Mouse (Mus musculus) limb, embryonic 14.5 days (tissue): ENCODE data around the gene A930018P22Rik. TPM values are rescaled to one million over a fixed set of nuclear protein-coding genes. Genes with fewer than 3 reads are reported as not detected.

ENCODE experiments used
- ATAC-seq: fragments of 200-750 bp; cut with Nextera tagmentation; 2 replicates; pipeline ENCODE4 v1.8.0; 2017; ENCODE audit warnings: low read depth, moderate number of reproducible peaks, moderate TSS enrichment; ENCODE audit not compliant: low FRiP score
- DNase-seq: peaks from one replicate; pipeline ENCODE4 v3.0.0-alpha.2; 2015; ENCODE audit warnings: low spot score
- H3K27ac ChIP-seq: fragments of 300-500 bp; sonication (generic); replicated peaks from 2 replicates; pipeline ENCODE4 v1.5.1; 2014; ENCODE audit warnings: low read depth, mild to moderate bottlenecking, low read length, moderate library complexity, mixed read lengths
- H3K27me3 ChIP-seq: fragments of 300-500 bp; sonication (generic); 2 replicates; pipeline ENCODE4 v1.6.1; 2014; ENCODE audit warnings: low read length, mixed read lengths; ENCODE audit not compliant: control insufficient read depth, insufficient read depth
- H3K36me3 ChIP-seq: fragments of 300-500 bp; sonication (generic); 2 replicates; pipeline ENCODE4 v1.6.1; 2014; ENCODE audit warnings: mild to moderate bottlenecking, low read length, moderate library complexity, mixed read lengths; ENCODE audit not compliant: control insufficient read depth, insufficient read depth
- H3K4me1 ChIP-seq: fragments of 300-500 bp; sonication (generic); 2 replicates; pipeline ENCODE4 v1.6.1; 2014; ENCODE audit warnings: antibody characterized with exemption, low read length, mixed read lengths; ENCODE audit not compliant: control insufficient read depth, insufficient read depth
- H3K4me2 ChIP-seq: fragments of 300-500 bp; sonication (generic); replicated peaks from 2 replicates; pipeline ENCODE4 v1.6.1; 2014; ENCODE audit warnings: low read depth, mild to moderate bottlenecking, low read length, moderate library complexity; ENCODE audit not compliant: severe bottlenecking
- H3K4me3 ChIP-seq: fragments of 300-500 bp; sonication (generic); replicated peaks from 2 replicates; pipeline ENCODE4 v1.5.1; 2014; ENCODE audit warnings: low read length
- H3K9ac ChIP-seq: fragments of 300-500 bp; sonication (generic); 2 replicates; pipeline ENCODE4 v1.6.1; 2014; ENCODE audit warnings: mild to moderate bottlenecking, low read depth, low read length, moderate library complexity; ENCODE audit not compliant: severe bottlenecking
- H3K9me3 ChIP-seq: fragments of 300-500 bp; sonication (generic); 2 replicates; pipeline ENCODE4 v1.6.1; 2016; ENCODE audit warnings: low read length; ENCODE audit not compliant: control insufficient read depth
- POLR2A ChIP-seq: fragments of 200-500 bp; IDR thresholded peaks from 2 replicates; pipeline ENCODE4 v1.8.0; 2012; ENCODE audit warnings: inconsistent platforms, mild to moderate bottlenecking, moderate library complexity, borderline replicate concordance; ENCODE audit not compliant: insufficient read depth, insufficient read length; ENCODE audit errors: extremely low read depth
- WGBS: fragments of 180-500 bp; shearing (Covaris S2); extraction: QIAGEN DNeasy Blood & Tissue Kit; methylation state at CpG from one replicate; pipeline ENCODE4 v1.1.7; 2014; 5-methylcytosine and 5-hydroxymethylcytosine counted together
- polyA plus RNA-seq, 2 experiments: library from polyadenylated mRNA; depleted of rRNA in 1 of 2; stranded (reverse) in 1 of 2; unstranded in 1 of 2; fragments of >200 nt; fragmentation: Nextera tagmentation in 1 of 2; extraction: Ambion mirVana in 1 of 2; gene quantifications; 2 replicates each; pipeline versions ENCODE4 v1.2.1 to v1.2.3; 2012 to 2014

The A930018P22Rik gene
- polyA plus RNA-seq, 2 experiments = 0.10 to 0.23 TPM

GRCm38 (mm10) chr2:104135920-104136319, 13.4 kb downstream of the A930018P22Rik start:
- no peaks in the 10 kb centered on the region for H3K4me1 ChIP-seq
- no peak overlapping the region for H3K4me2 ChIP-seq
- no peak overlapping the region for H3K4me3 ChIP-seq
- H3K9ac ChIP-seq = no peak overlapping the region
- no peaks in the 10 kb centered on the region for H3K36me3 ChIP-seq
- H3K27me3 ChIP-seq = no peaks in the 10 kb centered on the region
- H3K27ac ChIP-seq = no peak overlapping the region
- DNase-seq (no peak), ATAC-seq (no peak)
- H3K9me3 ChIP-seq = no peaks in the 10 kb centered on the region
- WGBS = 67% methylated on average over 2 of the region's 2 CpGs
- no peak for TF ChIP-seq POLR2A

GRCm38 (mm10) chr2:104142140-104142539, 19.6 kb downstream of the A930018P22Rik start:
- ATAC-seq = no peak
- Histone ChIP-seq H3K27me3 (no peaks in the 10 kb centered on the region), H3K36me3 (no peaks in the 10 kb centered on the region), H3K27ac (no peak overlapping the region), H3K4me1 (no peaks in the 10 kb centered on the region), H3K9ac (no peak overlapping the region), H3K4me3 (no peak overlapping the region), H3K4me2 (no peak overlapping the region), H3K9me3 (no peaks in the 10 kb centered on the region)
- 90% methylated on average over 8 of the region's 8 CpGs for whole genome bisulfite sequencing
- no peak for DNase-seq
- TF ChIP-seq POLR2A = no peak

- Histone ChIP-seq H3K36me3 (no peaks in the 10 kb centered on the region), H3K9ac (no peak overlapping the region), H3K4me3 (no peak overlapping the region), H3K27ac (no peak overlapping the region), H3K9me3 (no peaks in the 10 kb centered on the region), H3K27me3 (no peaks in the 10 kb centered on the region), H3K4me1 (no peaks in the 10 kb centered on the region), H3K4me2 (no peak overlapping the region)
- TF ChIP-seq POLR2A = no peak
- DNase-seq = no peak
- WGBS = 86% methylated on average over 12 of the region's 12 CpGs
- no peak for ATAC-seq
Observed at GRCm38 (mm10) chr2:104144004-104144403, 21.4 kb downstream of the A930018P22Rik start.

- Histone ChIP-seq H3K27me3 (no peaks in the 10 kb centered on the region), H3K9me3 (no peaks in the 10 kb centered on the region), H3K9ac (no peak overlapping the region), H3K4me2 (no peak overlapping the region), H3K27ac (no peak overlapping the region), H3K36me3 (no peaks in the 10 kb centered on the region), H3K4me3 (no peak overlapping the region), H3K4me1 (no peaks in the 10 kb centered on the region)
- TF ChIP-seq POLR2A = no peak
- ATAC-seq (no peak), DNase-seq (no peak)
- 62% methylated on average over 1 of the region's 1 CpGs for WGBS
Observed at GRCm38 (mm10) chr2:104145983-104146382, 23.4 kb downstream of the A930018P22Rik start.

- WGBS = 61% methylated on average over 4 of the region's 4 CpGs
Observed at GRCm38 (mm10) chr2:104147910-104148561, 25.5 kb downstream of the A930018P22Rik start.

More at GRCm38 (mm10) chr2:104147910-104148561, 25.5 kb downstream of the A930018P22Rik start:
- DNase-seq = no peak
- H3K27ac ChIP-seq = no peak overlapping the region
- no peaks in the 10 kb centered on the region for H3K4me1 ChIP-seq
- H3K9me3 ChIP-seq = no peaks in the 10 kb centered on the region
- no peak overlapping the region for H3K9ac ChIP-seq
- no peak for TF ChIP-seq POLR2A
- no peaks in the 10 kb centered on the region for H3K36me3 ChIP-seq
- no peak overlapping the region for H3K4me3 ChIP-seq
- no peak for ATAC-seq
- no peaks in the 10 kb centered on the region for H3K27me3 ChIP-seq
- no peak overlapping the region for H3K4me2 ChIP-seq
